Mouse (Mus musculus): ENCODE results near the gene Usp2.

Gene Usp2

GRCm38 (mm10) chr9:44066785-44067225, at the start of gene Usp2:
TSS of gene Usp2 (plus strand) at chr9:44067021.
- DNase-seq: peak; percentile 100

- no peak for DNase-seq
Observed at GRCm38 (mm10) chr9:44017846-44018245, 49.0 kb upstream of the Usp2 start.

GRCm38 (mm10) chr9:44020001-44020400, 46.8 kb upstream of the Usp2 start:
- DNase-seq: no peak

- no peak for DNase-seq
Observed at GRCm38 (mm10) chr9:44022100-44022847, 44.5 kb upstream of the Usp2 start.

- no peak for DNase-seq
Observed at GRCm38 (mm10) chr9:44024096-44024495, 42.7 kb upstream of the Usp2 start.

- no peak for DNase-seq
Observed at GRCm38 (mm10) chr9:44029580-44030236, 37.1 kb upstream of the Usp2 start.

- no peak for DNase-seq
Observed at GRCm38 (mm10) chr9:44030646-44031045, 36.2 kb upstream of the Usp2 start.

GRCm38 (mm10) chr9:44031079-44031478, 35.7 kb upstream of the Usp2 start:
- no peak for DNase-seq

- no peak for DNase-seq
Observed at GRCm38 (mm10) chr9:44031946-44032345, 34.9 kb upstream of the Usp2 start.

- DNase-seq: no peak
Observed at GRCm38 (mm10) chr9:44033317-44033716, 33.5 kb upstream of the Usp2 start.

GRCm38 (mm10) chr9:44033957-44034727, 32.7 kb upstream of the Usp2 start:
- no peak for DNase-seq

- DNase-seq: no peak
Observed at GRCm38 (mm10) chr9:44037106-44037505, 29.7 kb upstream of the Usp2 start.

GRCm38 (mm10) chr9:44041511-44042395, 25.1 kb upstream of the Usp2 start:
- no peak for DNase-seq

- DNase-seq: no peak
Observed at GRCm38 (mm10) chr9:44042396-44042680, 24.5 kb upstream of the Usp2 start.

GRCm38 (mm10) chr9:44042836-44043707, 23.7 kb upstream of the Usp2 start, which contains the start of gene Thy1:
TSS of gene Thy1 (plus strand) at chr9:44043384.
- peak; percentile 86 for DNase-seq

- peak; percentile 53 for DNase-seq
Observed at GRCm38 (mm10) chr9:44043708-44044425, 23.0 kb upstream of the Usp2 start.

GRCm38 (mm10) chr9:44044426-44045157, 22.2 kb upstream of the Usp2 start:
- peak; percentile 62 for DNase-seq

- DNase-seq: no peak
Observed at GRCm38 (mm10) chr9:44045158-44045883, 21.5 kb upstream of the Usp2 start.

GRCm38 (mm10) chr9:44045884-44046272, 20.9 kb upstream of the Usp2 start:
- no peak for DNase-seq

GRCm38 (mm10) chr9:44046426-44046825, 20.4 kb upstream of the Usp2 start:
- DNase-seq: no peak

All from right cerebral cortex, adult 18-20 months (tissue).